Mouse (Mus musculus) heart, postnatal 0 days (tissue): ENCODE data around the gene Cst6.

Source experiments
- CTCF ChIP-seq: IDR thresholded peaks from 2 replicates; pipeline ENCODE4 v1.5.1; 2016; ENCODE audit warnings: antibody characterized with exemption, control low read depth, low read depth
- EP300 ChIP-seq: IDR thresholded peaks from 2 replicates; pipeline ENCODE4 v1.6.1; 2016; ENCODE audit warnings: antibody characterized with exemption, low read depth

DNA sequence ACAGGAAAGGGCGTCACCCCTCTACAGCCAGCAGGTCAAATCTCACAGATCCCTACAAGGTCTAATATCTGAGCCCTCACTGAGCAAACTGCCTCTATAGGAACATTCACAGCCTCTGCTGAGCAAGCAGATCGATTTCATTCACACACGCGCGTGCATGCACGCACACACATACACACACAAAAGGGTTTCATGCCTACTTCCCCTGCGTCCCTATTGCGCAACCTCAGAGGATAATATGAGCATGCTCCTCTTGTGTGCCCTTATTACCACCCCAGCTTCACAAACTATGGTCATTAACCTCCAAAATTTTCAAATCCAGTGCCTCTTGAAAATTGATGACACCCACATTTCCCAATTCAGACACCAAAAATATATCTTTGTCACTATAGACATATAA is 36.2 kb downstream of the Cst6 start:
- TF ChIP-seq CTCF (no peak), EP300 (no peak)
